Mouse (Mus musculus) heart, adult 8-10 months (tissue): ENCODE results near the gene Col4a1. TPM values are rescaled to one million over a fixed set of nuclear protein-coding genes. Genes with fewer than 3 reads are reported as not detected.

Source experiments
- DNase-seq: peaks from one replicate; pipeline ENCODE4 v3.0.0; 2022; ENCODE audit warnings: low spot score
- total RNA-seq, 4 experiments: library from RNA; stranded (reverse); gene quantifications; 2 replicates each; pipeline ENCODE4 v1.2.4; 2022

Col4a1 gene
- total RNA-seq, 4 experiments from 2014 or later: 136 to 221 (median 183) TPM

- DNase-seq: no peak
Observed at GRCm38 (mm10) chr8:11182148-11182484, 130.5 kb downstream of the Col4a1 start.

DNA sequence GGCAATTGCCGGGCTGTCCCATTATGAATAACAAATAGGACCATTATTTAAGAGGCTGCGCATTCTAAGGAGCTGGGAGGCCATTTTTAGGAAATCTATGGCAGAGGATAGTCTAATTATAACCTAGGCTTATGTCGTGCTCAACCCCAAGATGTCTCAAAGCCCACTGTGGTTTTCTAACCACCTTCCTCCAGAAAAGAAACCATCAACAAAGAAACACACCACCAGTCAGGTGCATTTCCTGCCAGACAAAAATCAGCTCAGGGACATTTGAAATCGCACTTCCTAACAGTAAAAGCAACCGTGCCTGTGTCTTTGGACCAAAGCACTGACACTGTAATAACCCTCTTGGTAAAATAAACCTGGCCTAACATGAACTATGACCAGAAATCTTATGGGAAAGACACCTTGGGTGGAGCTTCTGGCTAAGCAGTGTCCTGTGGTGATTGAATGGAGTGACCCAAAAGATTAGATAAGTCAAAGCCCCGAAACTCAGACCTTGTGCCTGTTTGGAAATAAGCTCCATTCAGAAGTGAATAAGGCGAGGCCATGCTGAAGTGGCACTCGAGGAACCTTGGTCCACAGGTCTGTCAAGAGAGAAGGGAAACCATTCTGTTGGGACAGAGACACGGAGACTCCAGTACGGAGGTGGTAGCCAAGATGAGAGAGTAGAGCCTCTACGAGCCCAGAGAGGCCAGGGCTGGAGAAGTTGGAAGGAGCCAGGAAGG, 131.0 kb downstream of the Col4a1 start:
- no peak for DNase-seq

DNA sequence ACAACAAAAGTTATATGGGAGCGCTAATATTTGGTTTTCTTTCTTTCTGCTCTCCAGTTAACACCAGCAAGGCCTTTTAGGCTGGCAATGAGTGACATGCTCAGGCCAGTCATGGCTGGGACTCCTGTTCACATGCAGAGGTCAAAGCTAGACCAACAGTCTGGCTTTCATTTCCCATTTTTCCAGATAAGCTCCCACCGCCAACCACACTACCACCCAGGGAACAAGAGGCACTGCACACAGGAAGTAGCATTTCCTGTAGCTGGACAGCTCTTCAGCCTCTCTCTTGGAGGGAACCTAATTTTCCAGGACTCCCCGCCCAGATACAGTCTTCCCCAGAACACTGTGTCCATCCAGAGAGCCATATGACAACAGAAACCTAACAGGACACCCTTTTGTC, 132.8 kb downstream of the Col4a1 start:
- DNase-seq: no peak

DNA sequence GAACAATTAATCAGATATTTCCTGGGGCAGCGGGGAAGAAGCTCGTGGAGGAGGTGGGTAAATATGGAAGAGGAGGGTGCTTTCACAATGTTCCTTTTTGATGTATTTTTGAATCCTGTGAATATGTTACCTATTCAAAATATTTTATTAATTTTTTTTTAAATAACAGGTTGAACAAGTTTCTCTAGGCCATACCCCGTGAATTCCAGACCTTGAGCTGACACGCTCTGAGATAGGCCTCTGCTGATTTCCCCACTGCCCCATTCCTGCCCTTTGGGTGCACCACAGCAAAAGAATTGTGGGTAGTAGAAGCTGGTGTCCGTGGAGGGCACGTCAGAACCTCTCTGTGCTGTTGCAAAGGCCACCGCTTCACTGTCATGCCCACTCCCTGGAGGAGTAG, 136.2 kb downstream of the Col4a1 start:
- no peak for DNase-seq

- peak; percentile 74 for DNase-seq
Observed at GRCm38 (mm10) chr8:11173284-11174191, 139.1 kb downstream of the Col4a1 start.

DNA sequence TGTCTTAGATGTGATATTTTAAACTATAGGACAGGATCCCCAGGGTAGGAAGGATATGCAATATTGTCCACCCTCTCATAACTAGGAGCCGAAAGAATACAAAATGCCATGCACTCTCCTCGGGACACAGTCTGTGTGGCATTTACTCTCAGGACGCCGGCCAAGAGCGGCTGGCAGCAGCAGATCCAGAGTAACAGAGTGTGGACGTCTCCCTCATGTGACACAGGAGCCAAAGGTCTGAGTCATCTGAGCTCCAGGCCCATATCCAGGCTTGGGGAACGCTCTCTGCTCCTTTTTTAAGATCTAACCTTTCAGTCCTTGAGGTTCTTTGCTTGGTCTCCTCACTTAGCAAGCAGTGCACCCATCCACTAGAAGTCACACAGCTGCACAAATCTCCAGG, 141.1 kb downstream of the Col4a1 start:
- peak; percentile 70 for DNase-seq

DNA sequence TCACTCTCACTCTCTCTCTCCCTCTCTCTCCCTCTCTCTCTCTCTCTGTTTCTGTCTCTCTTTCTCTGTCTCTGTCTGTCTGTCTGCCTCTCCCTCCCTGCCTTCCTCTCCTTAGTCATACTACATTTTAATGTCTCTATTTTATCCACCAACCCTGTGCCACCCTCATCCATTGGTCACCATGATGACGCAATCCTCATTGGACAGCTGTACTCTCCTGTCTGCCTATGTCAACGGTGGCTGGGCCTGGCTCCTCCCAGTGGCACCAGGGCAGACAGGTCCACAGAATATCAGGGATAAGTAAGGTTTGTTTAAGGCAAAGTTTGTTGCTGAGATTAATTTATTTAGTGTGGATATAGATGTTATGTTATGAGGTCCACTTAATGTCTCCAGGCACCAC, 143.2 kb downstream of the Col4a1 start:
- DNase-seq: no peak

GRCm38 (mm10) chr8:11168780-11169179, 143.8 kb downstream of the Col4a1 start:
- DNase-seq: no peak

GRCm38 (mm10) chr8:11167955-11168354, 144.7 kb downstream of the Col4a1 start:
- no peak for DNase-seq

DNA sequence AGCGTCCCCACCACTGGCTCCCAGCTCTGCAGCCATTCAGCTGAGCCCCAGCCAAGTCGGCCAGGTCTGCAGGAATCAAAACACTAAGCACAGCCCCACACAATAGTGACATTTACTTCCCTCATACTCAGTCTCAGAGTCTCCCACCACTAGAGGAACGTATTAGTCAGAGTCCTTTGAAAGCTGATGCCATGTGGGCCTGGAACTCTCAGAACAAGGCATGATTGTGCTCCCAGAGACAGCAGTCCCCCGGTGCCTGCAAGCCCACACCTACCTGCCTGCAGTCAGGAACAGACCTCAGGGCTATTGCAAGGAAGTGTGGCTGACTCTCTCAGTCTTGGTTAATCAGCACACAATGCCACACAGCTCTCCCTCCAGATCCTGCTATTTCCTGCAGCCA, 147.0 kb downstream of the Col4a1 start:
- DNase-seq: no peak

GRCm38 (mm10) chr8:11156319-11156692, 156.3 kb downstream of the Col4a1 start:
- DNase-seq: no peak

DNA sequence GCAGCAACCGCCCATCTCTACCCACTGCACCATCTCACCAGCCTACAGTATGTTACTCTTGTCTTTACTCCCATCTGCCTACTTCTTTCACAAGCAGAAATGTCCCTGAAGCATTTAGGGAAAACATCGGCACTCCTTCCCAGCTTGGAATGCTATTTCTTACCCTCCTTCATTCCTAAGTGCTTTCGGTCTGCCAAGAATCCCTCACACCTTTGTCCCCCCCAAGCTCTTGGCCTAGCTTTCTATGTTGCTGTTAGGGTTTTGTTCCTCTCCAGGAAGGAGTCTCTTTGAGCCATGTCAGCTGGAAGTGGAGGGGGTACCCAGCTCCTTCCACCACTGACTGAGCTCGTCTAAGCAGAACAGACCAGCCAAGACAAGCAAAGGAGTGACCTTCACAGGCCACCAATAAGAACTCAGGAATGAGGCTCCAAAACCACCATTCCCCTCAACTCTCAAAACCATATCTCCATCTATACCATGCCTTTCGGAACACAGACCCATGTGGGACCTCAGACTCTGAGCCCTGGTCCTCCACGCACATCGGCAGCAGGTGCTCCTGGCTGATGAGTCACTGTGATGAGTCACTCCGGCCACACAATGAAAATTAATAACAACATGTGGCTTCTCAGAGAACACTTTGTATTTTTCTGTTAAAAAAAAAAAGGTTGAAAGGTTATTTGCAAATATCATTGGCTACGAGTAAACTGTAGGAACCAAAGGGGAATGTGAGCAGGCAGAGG, 156.9 kb downstream of the Col4a1 start:
- no peak for DNase-seq

GRCm38 (mm10) chr8:11150268-11150667, 162.4 kb downstream of the Col4a1 start:
- DNase-seq: no peak

GRCm38 (mm10) chr8:11149201-11149810, 163.3 kb downstream of the Col4a1 start:
- peak; percentile 10 for DNase-seq

DNA sequence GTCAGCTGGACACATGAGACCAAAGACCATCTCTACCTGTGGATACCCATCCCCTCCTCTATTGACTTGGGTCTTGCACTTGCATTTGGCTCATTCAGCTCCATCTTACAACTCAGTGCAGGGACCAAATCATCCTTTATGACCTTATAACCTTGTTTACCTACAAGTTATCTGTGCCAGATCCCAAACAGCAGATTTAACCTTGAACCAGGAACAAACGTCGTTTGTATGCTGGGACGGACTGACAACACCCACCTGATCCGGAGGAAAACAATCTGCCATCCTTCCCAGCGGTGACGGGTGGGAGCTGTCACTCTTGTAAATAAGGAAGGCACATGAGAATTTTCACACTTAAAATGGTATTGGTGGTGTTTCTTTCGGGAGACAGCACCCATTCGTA, 163.8 kb downstream of the Col4a1 start:
- no peak for DNase-seq

Other genes with a start within 250 kb of the Col4a1 start
- 100 to 1,000 TPM in 3 of 4 experiments, 10 to 100 TPM in 1; 93.1 to 141 (median 113) TPM for gene Col4a2, start within 50 bp of the Col4a1 start, total RNA-seq
- 10 to 100 TPM; 21.9 to 36.4 (median 28.1) TPM for gene Rab20, start 165.9 kb upstream of the Col4a1 start, total RNA-seq
- gene Naxd, start 184.7 kb upstream of the Col4a1 start, total RNA-seq: 10 to 100 TPM; 30.7 to 35.3 (median 32.1) TPM
- gene Cars2, start 238.0 kb upstream of the Col4a1 start, total RNA-seq: 10 to 100 TPM; 50.7 to 55.7 (median 53.7) TPM
- gene Ing1, start 242.7 kb upstream of the Col4a1 start, total RNA-seq: 10 to 100 TPM; 15.9 to 24.4 (median 19.9) TPM